ENCODE assay signal across 11 mouse cellular contexts in the genomic region with DNA sequence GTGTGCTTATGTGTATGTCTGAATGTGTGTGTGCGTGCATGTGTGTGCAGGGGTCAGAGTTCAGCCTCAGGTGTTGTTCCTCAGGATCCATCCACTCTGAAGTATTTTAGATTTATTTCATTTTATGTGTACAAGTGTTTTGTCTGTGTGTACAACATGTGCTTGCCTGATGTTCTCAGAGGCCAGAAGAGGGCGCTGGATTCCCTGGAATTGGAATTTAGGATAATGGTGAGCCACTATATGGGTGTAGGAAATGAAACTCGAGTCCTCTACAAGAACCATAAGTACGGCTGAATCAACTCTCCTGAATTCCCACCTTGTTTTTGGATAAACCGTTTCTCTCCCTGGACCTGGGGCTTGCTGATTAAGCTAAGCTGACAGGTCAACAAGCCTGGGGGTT.
DNase-seq lines count a peak whose midpoint lies in the region; ATAC-seq and TF ChIP-seq lines count a peak whose summit lies in the region.
"Had no signal": no experiment of that assay in that cellular context is flagged by ENCODE, and none has a peak within 500 bp of the region (broad histone marks: within the 10 kb centered on the region; RNA-seq: fewer than 3 reads in every experiment).

No protein-coding gene starts in this region.

- peak; percentile 23 for ATAC-seq in activated CD4-positive, CD25-positive, alpha-beta regulatory T cell, adult 4 months

- no peak overlapping the region for H3K4me3 ChIP-seq in left cerebral cortex, adult 2 months
- H3K4me3 ChIP-seq: forebrain, embryonic 12.5 days; limb, embryonic 12.5 days had no signal

- intact Hi-C loops in left cerebral cortex, adult 2 months (cut with DNase I), result no loop called here

- DNase-seq in cerebellum, postnatal 10 days, result peak; percentile 17 to 25
- no peak for DNase-seq in cerebellum, adult 9-11 months
- DNase-seq in left cerebral cortex, adult 2 months (ENCODE audit: extremely low spot score in 1 of 2, low spot score in 2 of 2), result no peak
- DNase-seq in left cerebral cortex, adult 11 months (ENCODE audit: low spot score), result no peak
- DNase-seq in mesoderm, embryonic 11.5 days (ENCODE audit: low read depth, low spot score), result peak; percentile 26
- DNase-seq in right cerebral cortex, postnatal 25 days, result no peak
- no peak for DNase-seq in urinary bladder, adult 2 months (ENCODE audit: low spot score)
- DNase-seq: cerebellum, adult 11-12 months had no signal

- H3K27ac ChIP-seq in left cerebral cortex, adult 2 months, result no peak overlapping the region
- H3K27ac ChIP-seq: forebrain, embryonic 12.5 days; limb, embryonic 12.5 days had no signal

- TF ChIP-seq CTCF in left cerebral cortex, adult 2 months (IDR thresholded peaks at IDR 0.05), result peak; percentile 40

Comparison
In these comparisons a context has a peak if more than half of its experiments do, and no peak if none do; other contexts are left out.
1. DNase-seq: peak in cerebellum, postnatal 10 days (2 of 2) and mesoderm, embryonic 11.5 days (single experiment); none in cerebellum, adult 9-11 months (single experiment), left cerebral cortex, adult 2 months (0 of 2), left cerebral cortex, adult 11 months (single experiment), right cerebral cortex, postnatal 25 days (single experiment) and urinary bladder, adult 2 months (single experiment).